Mouse (Mus musculus) kidney, adult 2 months (tissue): Measurements from ENCODE around the gene Rnf111.

Experiments
- CTCF ChIP-seq: fragments of 200-500 bp; conservative IDR thresholded peaks from 2 replicates; pipeline ENCODE4 v1.5.1; 2011; ENCODE audit warnings: low read depth, mild to moderate bottlenecking, control low read depth, low read length, moderate library complexity, mixed read lengths; ENCODE audit not compliant: insufficient read depth, insufficient read length
- POLR2A ChIP-seq: fragments of 200-500 bp; IDR thresholded peaks from one replicate; pipeline ENCODE4 v1.6.1; 2011; ENCODE audit warnings: low read depth, low read length, control low read depth

DNA sequence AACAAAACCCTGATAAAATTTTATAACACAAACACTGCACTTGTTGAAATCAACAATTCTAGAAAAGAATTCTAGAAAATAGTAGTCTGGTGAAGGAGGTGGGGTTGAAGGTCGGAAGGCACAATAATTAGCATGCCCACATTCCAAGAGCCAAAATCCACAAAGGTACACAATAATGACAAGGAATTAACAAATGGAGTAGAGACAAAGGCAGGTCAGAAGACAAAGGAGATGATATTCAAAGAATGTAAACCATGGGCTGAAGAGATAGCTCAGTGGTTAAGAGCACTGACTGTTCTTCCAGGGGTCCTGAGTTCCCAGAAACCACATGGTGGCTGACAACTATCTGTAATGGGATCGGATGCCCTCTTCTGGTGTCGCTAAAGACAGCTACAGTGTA is 26.3 kb downstream of the Rnf111 start:
- TF ChIP-seq POLR2A: no peak
- TF ChIP-seq CTCF: no peak
